Mouse (Mus musculus): ENCODE measurements around the gene Zfp704.
A peak's percentile ranks its signal among the peaks of the same experiment; 100 is the strongest.

The Zfp704 gene

DNA sequence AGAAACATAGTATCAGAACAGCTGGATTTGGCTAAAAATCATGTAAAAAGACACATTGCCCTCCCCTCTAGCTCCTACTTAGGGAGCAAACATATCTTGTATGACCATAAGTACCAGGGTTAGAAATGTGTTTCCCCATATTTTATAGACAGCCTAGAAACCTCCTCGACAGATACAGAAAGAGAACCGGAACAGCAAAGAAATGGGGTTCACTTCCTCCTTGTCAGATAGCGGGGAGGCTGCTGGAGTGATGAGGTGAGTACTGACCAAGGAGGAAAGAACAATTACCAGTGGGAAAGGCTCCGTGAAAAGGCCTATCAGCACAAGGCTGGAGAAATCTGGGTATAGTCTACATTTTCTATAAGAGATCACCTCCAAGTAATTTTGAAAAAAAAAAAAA lies 182.1 kb downstream of the Zfp704 start:
- DNase-seq (ENCODE audit: low read depth, low spot score): no peak

DNA sequence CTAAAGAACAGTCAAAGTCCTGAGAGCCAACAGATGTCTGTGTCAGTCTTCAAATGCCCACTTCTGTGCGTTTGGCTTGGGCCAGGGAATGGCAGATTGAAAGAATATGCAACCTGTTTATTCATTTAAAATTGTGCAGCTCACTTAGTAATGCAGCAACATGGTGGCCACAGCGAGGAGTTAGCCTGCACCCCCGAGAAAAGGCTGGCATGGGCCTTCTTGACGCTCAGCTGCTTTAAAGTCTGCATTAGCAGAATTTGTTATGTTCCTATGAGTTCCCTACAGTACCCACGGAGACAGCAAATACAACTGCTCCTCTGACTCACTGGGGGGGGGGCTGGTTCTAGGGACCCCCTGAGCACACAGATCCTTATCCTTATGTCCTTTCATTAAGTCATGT lies 184.2 kb downstream of the Zfp704 start:
- no peak for DNase-seq (ENCODE audit: low read depth, low spot score)

DNA sequence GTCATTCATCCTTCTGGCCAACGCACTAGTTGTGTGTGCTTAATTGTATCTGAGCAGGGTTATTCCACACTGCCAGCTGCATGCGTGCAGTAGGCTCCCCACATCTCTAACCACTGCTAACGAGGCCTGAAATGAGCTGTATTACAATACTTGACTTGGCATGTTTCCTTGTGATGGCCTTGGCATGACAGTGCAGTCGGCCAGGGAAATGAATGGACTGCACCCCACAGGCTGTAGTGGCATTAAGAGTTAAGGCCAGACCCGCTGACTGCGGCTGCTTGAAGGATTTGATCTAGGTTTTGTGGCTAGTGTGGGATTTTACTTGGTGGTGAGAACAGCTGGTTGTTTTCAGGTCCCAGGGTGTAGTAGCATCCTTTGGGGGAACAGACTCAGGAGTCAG lies 185.2 kb downstream of the Zfp704 start:
- no peak for DNase-seq (ENCODE audit: low read depth, low spot score)

DNA sequence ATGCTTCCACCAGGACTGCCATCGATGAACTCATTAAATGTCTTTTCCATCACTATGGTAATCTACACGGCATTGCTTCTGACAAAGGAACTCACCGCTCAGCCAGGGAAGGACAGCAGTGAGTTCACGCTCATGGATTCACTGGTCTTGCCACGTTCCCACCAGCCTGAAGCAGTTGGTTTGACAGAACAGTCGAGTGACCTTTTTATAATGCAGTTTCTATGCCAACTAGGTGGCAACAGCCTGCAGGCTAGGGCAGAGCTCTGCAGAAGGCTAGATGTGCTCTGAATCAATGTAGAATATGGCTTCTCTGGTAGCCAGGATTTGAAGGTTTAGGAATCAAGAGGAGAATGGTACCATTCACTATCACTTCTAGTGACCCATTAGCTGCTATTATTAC lies 186.2 kb downstream of the Zfp704 start:
- no peak for DNase-seq (ENCODE audit: low read depth, low spot score)

DNA sequence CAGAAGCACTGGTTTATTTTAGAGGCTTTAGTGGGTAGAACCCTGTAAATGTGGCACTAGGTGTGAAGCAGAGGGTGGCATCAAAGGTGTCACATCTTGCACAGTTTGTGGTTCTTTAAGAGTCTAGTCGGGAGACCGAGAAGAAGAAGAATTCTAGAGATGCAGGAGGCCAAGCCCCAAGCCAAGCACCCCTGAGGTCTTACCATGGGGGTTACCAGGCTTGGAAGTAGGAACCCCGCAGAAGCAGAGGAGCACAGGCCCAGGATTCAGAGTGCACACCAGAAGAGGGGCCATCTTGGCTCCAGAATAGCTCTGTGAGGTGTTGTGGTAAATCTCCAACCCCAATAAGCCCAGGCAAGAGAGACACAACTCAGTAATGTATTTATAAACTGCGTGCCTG lies 201.0 kb downstream of the Zfp704 start:
- DNase-seq (ENCODE audit: low read depth, low spot score): no peak

DNA sequence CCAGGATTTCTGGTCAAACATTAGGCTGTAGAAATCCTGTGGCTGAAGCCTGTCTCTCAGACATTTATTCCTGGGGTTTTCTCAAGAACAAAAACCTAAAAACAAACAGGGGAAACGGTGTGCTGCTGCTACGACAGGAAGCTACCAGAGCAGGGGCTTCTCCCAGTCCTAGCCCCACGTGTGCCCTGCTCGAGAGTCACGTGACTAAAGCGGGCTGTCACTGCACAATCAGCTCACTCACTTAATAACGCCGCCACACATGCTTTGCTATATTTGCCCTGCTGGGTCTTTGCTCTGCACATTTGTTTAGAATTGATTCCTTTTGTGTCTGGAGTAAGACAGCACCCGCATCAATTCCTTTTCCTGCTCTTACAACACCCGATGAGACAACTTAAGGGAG lies 202.1 kb downstream of the Zfp704 start:
- no peak for DNase-seq (ENCODE audit: low read depth, low spot score)

DNA sequence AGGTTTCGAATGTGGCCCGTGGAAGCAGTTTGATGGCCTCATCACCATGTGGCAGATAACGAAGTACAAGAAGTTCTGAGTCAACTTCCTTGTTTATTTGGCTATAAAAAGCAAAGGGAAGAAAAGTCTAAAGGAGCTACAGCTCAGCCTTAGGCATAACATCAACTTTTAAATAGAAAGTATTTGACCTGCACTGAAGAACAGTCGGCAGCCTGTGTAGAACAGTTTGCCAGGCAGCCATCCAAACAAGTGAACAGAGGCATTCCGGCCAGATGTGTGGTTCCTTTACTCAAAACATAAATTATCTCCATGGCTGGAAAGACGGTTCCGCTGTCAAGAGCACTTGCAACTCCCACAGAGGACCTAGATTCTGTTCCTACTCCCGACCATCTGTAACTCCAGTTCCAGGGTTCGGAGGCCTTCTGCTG lies 202.8 kb downstream of the Zfp704 start:
- DNase-seq (ENCODE audit: low read depth, low spot score): peak; percentile 54

DNA sequence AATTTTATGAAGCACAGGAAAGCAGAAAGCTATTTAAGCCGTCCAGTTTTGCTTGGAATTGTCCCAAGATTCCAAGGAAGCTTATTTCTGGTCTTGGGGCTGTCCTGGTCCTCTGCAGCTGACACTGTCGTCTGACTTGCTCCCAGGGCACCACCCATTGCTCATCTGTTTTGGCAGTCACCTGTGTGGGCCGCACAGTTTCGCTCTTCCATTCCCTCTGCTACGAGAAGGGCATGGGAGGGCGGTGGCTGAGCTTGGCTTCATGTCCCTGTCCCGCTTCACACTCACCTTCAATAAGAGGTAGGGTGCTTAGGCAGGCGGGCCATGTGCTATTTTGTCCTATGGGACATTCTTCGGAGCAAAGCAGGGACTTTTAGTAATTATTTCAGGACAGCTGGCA lies 204.5 kb downstream of the Zfp704 start:
- no peak for DNase-seq (ENCODE audit: low read depth, low spot score)

DNA sequence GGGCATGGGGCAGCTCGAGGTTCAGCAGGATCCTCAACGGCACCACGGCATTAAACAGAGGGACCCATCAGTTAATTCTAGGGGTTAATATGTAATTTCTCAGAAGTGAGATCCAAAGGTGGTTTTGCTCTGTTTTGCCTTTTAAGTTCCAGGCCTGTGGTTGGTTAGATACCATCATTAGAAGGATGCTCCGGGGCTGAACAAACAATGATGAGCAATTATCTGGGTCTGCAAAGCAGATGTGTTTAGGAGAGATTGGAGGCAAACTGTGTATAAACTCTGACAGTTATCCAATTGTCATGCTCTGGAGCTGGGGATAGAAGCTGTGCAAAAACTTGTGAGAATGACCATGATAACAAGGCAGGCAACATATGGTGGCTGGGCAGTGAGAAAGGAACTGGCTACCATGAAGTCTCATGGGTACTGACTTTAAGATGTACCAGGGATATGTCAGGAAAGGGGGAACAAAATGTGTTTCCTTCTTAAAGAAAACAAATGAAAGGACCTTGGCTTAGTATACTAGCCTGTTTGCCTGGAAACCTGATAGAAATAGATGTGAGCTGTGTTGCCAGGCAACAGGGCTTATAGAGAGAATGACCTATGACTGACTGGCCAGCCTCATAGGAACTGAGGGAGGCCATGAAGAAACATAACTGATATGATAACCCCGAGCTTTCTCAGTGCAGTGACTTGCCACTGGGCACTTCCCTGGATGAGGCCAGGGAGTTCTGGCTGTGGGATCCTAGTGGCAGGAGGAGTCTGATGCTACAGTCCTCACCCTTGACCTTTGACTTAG lies 206.4 kb downstream of the Zfp704 start:
- no peak for DNase-seq (ENCODE audit: low read depth, low spot score)

DNA sequence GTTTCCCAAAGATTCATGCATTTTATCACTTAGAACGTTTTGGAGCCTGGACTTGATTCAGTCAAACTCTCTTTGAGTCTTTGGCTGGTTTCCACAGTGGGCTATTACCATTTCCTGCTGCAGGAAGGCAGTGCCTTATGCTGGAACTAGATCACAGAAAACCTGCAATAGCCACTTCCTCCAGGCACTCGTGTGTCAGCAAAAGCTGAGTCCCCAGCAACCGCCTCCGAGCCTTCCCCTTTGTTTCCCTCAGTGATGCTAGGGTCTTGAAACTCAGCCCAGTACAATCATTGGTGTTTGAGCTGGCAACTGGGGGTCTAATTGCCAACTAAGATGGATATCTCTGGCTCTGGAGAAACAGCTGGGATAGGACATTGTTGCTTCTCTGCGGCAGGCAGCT lies 207.0 kb downstream of the Zfp704 start:
- peak; percentile 49 for DNase-seq (ENCODE audit: low read depth, low spot score)

DNA sequence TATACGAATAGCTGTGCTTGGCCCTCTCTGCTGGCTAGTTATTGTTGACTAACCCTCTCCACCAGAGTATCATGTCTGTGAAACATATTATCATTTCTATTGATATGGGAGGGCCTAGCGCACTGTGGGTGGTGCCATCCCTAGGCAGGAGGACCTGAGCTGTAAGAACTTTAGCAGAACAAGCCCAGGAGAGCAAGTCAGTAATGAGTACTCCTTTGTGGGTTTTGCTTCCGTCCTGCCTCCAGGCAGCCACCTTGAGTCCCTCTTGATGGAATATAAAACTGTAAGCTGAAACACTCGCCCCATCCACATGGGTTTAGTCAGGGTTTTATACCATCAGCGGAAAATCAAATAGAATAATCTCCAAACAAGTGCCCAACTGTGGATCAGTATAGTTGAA lies 207.5 kb downstream of the Zfp704 start:
- no peak for DNase-seq (ENCODE audit: low read depth, low spot score)

DNA sequence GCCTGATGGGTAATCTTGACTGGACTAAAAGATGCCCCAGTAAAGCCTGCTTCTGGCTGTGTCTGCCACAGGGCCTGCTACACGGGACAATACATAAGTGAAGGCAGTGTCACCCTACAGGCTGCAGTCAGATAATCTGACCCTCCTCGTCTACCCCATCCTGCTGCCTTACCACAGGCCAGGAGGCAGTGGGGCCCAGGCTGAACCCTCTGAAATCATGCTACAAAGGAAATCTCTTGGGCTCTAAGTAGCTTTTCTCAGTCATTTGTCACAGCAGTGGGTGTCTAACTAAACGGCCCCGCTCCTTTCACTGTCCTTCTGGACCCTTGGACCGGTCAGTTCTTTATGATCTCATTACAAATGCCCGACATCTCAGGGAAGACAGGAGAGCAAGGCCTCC lies 208.2 kb downstream of the Zfp704 start:
- DNase-seq (ENCODE audit: low read depth, low spot score): no peak

DNA sequence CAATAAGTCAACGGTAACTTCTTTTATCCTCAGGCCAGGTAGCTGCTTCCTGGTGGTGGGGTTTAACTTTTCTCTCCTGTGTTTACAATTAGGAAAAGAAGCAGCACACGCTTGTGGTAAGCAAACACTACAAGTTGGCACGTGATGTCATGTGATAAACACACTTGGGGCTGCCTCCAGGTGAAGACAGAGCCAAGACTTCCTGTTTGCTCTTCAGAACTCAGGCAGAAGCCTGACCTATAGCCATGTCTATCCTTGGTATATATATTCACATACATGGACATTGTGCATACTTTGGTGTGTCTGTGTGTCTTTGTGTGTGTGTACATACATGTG lies 209.0 kb downstream of the Zfp704 start:
- DNase-seq (ENCODE audit: low read depth, low spot score): no peak

DNA sequence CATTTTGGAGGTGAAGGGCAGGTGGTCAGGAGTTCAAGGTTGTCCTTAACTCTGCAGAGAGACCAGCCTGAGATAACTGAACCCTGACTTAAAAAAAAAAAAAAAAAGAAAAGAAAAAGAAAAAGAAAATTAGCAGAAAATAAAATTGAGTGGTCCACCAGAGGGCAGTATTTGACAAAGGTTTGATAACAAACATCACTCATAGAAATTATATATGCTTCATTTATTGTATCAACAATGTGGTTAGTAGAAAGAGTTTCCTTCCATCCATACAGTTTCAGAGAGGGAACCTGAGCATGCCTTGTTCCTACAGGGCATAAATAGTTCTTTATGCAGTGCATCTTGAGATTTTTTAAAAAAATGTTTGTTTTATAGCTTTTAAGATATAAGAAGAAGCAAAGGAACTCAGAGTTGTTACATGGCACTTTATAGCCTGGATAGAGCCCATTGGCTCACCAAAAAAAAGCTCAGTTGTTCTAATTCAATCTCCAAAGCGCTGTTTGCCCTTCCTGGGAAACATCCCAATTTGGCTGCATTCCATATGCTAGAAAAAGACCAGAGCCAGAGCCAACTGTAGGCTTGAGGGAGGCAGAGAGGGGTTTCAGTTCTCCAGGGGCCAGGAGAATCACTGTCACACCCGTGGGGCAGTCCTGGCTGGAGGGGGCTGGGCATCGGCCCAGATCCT lies 209.5 kb downstream of the Zfp704 start:
- DNase-seq (ENCODE audit: low read depth, low spot score): peak; percentile 56

DNA sequence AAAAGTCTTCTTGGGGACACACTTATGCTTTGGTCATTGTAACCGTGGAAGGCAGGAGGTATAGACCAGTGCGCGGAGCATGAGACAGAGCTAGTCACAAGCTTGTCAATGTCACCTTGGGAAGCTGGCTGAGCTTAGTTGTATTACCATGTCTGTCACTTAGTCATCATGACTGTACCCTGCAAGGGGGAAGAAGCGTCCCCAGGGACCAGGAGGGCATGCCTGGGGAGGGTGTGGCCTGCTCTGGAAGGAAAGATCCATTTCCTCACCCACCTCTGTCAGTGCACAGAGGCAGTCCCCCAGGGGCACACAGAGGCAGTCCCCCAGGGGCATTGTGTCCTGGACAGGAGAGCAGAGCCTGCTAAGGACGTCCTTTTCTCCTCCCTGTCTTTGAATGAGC lies 211.6 kb downstream of the Zfp704 start:
- no peak for DNase-seq (ENCODE audit: low read depth, low spot score)
